Mouse (Mus musculus) G1E (cell line): ENCODE results near the gene Pick1. TPM values are rescaled to one million over a fixed set of nuclear protein-coding genes. Genes with fewer than 3 reads are reported as not detected.

Experiments used
- ATAC-seq: 2 replicates; pipeline ENCODE4 v1.8.0; 2016; ENCODE audit warnings: mild to moderate bottlenecking; ENCODE audit not compliant: insufficient number of reproducible peaks, poor library complexity, low FRiP score, severe bottlenecking; ENCODE audit errors: extremely low read depth
- DNase-seq: peaks from one replicate; pipeline ENCODE4 v3.0.0; 2012; ENCODE audit warnings: low spot score
- H3K27me3 ChIP-seq: 2 replicates; pipeline ENCODE4 v1.6.1; 2012; ENCODE audit warnings: mild to moderate bottlenecking, low read length, inconsistent platforms; ENCODE audit not compliant: insufficient read depth
- H3K36me3 ChIP-seq: replicated peaks from 2 replicates; pipeline ENCODE3; 2012; ENCODE audit warnings: mild to moderate bottlenecking, inconsistent platforms
- H3K4me1 ChIP-seq: 2 replicates; pipeline ENCODE4 v1.6.1; 2012; ENCODE audit warnings: low read depth, low read length, inconsistent platforms, mixed read lengths; ENCODE audit not compliant: insufficient read depth
- H3K4me3 ChIP-seq: 2 replicates; pipeline ENCODE4 v1.5.1; 2012; ENCODE audit warnings: low read depth, mild to moderate bottlenecking, inconsistent platforms, low read length, moderate library complexity, mixed read lengths
- H3K9me3 ChIP-seq: replicated peaks from 2 replicates; pipeline ENCODE4 v1.6.1; 2012; ENCODE audit warnings: inconsistent platforms
- CTCF ChIP-seq: IDR thresholded peaks from 2 replicates; pipeline ENCODE4 v1.5.1; 2012; ENCODE audit warnings: low read depth, low read length, inconsistent platforms, mixed read lengths
- GATA1 ChIP-seq: IDR thresholded peaks from 2 replicates; pipeline ENCODE4 v1.6.1; 2012; ENCODE audit warnings: borderline replicate concordance, low read length, inconsistent platforms, mixed read lengths
- GATA2 ChIP-seq: IDR thresholded peaks from 2 replicates; pipeline ENCODE4 v1.6.1; 2012; ENCODE audit warnings: low read depth, low read length, inconsistent platforms, borderline replicate concordance
- POLR2AphosphoS5 ChIP-seq: IDR thresholded peaks from 2 replicates; pipeline ENCODE4 v1.6.1; 2012; ENCODE audit warnings: low read depth, low read length, inconsistent platforms; ENCODE audit not compliant: insufficient replicate concordance
- TAL1 ChIP-seq: conservative IDR thresholded peaks from 2 replicates; pipeline ENCODE4 v1.6.1; 2012; ENCODE audit warnings: low read depth, low read length, inconsistent platforms, mixed read lengths
- polyA plus RNA-seq: library from polyadenylated mRNA; stranded (reverse); fragments of >175 nt; gene quantifications from 2 replicates; pipeline ENCODE4 v1.2.3, GENCODE M21; 2012
- total RNA-seq, 2 experiments: library from RNA; stranded (forward) in 1 of 2; stranded (reverse) in 1 of 2; fragments of 200-1000 nt in 1 of 2; fragments of >200 nt in 1 of 2; fragmentation: Nextera tagmentation in 1 of 2; gene quantifications; 2 replicates each; pipeline ENCODE4 v1.2.3; 2014 to 2017

The Pick1 gene
- total and polyA plus RNA-seq, 3 experiments = 10.2 to 19.7 (median 14.6) TPM

GRCm38 (mm10) chr15:79192885-79193845 lies 35.8 kb upstream of the Pick1 start:
- peaks cover 10% of the 10 kb centered on the region; the same call in 1 of the 2 replicates for H3K4me1 ChIP-seq
- no peaks in the 10 kb centered on the region for H3K9me3 ChIP-seq
- ATAC-seq (no peak), DNase-seq (no peak)
- H3K4me3 ChIP-seq = no peak overlapping the region
- H3K27me3 ChIP-seq = peaks cover 18% of the 10 kb centered on the region; the same call in 1 of the 2 replicates
- TF ChIP-seq TAL1 = no peak
- TF ChIP-seq GATA2 = no peak
- TF ChIP-seq CTCF = no peak
- TF ChIP-seq GATA1 = no peak
- no peak for TF ChIP-seq POLR2AphosphoS5
- H3K36me3 ChIP-seq = no peaks in the 10 kb centered on the region

GRCm38 (mm10) chr15:79194048-79194447 lies 34.9 kb upstream of the Pick1 start:
- no peaks in the 10 kb centered on the region for H3K36me3 ChIP-seq
- no peak for ATAC-seq
- H3K27me3 ChIP-seq = peaks cover 18% of the 10 kb centered on the region; the same call in 1 of the 2 replicates
- TF ChIP-seq CTCF = no peak
- no peak for DNase-seq
- H3K4me3 ChIP-seq = no peak overlapping the region
- H3K4me1 ChIP-seq = peaks cover 10% of the 10 kb centered on the region; the same call in 1 of the 2 replicates
- no peaks in the 10 kb centered on the region for H3K9me3 ChIP-seq

GRCm38 (mm10) chr15:79194946-79195345 lies 34.0 kb upstream of the Pick1 start:
- TF ChIP-seq GATA1 (no peak), TAL1 (no peak), POLR2AphosphoS5 (no peak), GATA2 (no peak), CTCF (no peak)
- Histone ChIP-seq H3K36me3 (no peaks in the 10 kb centered on the region), H3K4me3 (no peak overlapping the region), H3K4me1 (peaks cover 10% of the 10 kb centered on the region; the same call in 1 of the 2 replicates), H3K27me3 (peaks cover 18% of the 10 kb centered on the region; the same call in 1 of the 2 replicates), H3K9me3 (no peaks in the 10 kb centered on the region)
- no peak for ATAC-seq
- DNase-seq = no peak

- no peak for DNase-seq
- Histone ChIP-seq H3K27me3 (peaks cover 18% of the 10 kb centered on the region; the same call in 1 of the 2 replicates), H3K36me3 (no peaks in the 10 kb centered on the region), H3K9me3 (no peaks in the 10 kb centered on the region), H3K4me3 (no peak overlapping the region), H3K4me1 (peaks cover 10% of the 10 kb centered on the region; the same call in 1 of the 2 replicates)
- no peak for TF ChIP-seq GATA1
- no peak for TF ChIP-seq TAL1
- no peak for TF ChIP-seq POLR2AphosphoS5
- no peak for TF ChIP-seq CTCF
- TF ChIP-seq GATA2 = no peak
- no peak for ATAC-seq
These were observed 33.5 kb upstream of the Pick1 start for GRCm38 (mm10) chr15:79195492-79195891.

GRCm38 (mm10) chr15:79199390-79199976 lies 29.5 kb upstream of the Pick1 start:
- H3K4me3 ChIP-seq = no peak overlapping the region
- no peaks in the 10 kb centered on the region for H3K4me1 ChIP-seq
- H3K9me3 ChIP-seq = no peaks in the 10 kb centered on the region
- H3K36me3 ChIP-seq = no peaks in the 10 kb centered on the region
- ATAC-seq = no peak
- no peak for DNase-seq
- TF ChIP-seq CTCF = no peak
- no peak for TF ChIP-seq GATA1
- no peak for TF ChIP-seq POLR2AphosphoS5
- TF ChIP-seq GATA2 = no peak
- no peak for TF ChIP-seq TAL1
- H3K27me3 ChIP-seq = peaks cover 17% of the 10 kb centered on the region; the same call in 1 of the 2 replicates

GRCm38 (mm10) chr15:79201491-79202150 lies 27.4 kb upstream of the Pick1 start:
- Histone ChIP-seq H3K36me3 (no peaks in the 10 kb centered on the region), H3K9me3 (no peaks in the 10 kb centered on the region), H3K27me3 (peaks cover 15% of the 10 kb centered on the region), H3K4me3 (no peak overlapping the region), H3K4me1 (no peaks in the 10 kb centered on the region)
- no peak for DNase-seq
- no peak for ATAC-seq
- no peak for TF ChIP-seq CTCF
- TF ChIP-seq GATA2 = no peak
- no peak for TF ChIP-seq TAL1
- TF ChIP-seq GATA1 = no peak
- no peak for TF ChIP-seq POLR2AphosphoS5
